Mouse (Mus musculus) thymus, adult 2 months (tissue): ENCODE data around the gene Khk. TPM values are rescaled to one million over a fixed set of nuclear protein-coding genes. Genes with fewer than 3 reads are reported as not detected.

ENCODE experiments used
- DNase-seq: peaks from one replicate; pipeline ENCODE4 v3.0.0; 2021
- H3K27ac ChIP-seq: fragments of 200-500 bp; 2 replicates; pipeline ENCODE4 v1.5.1; 2012; ENCODE audit warnings: low read length, control low read depth; ENCODE audit not compliant: control insufficient read depth, insufficient read depth
- H3K27me3 ChIP-seq: fragments of 200-500 bp; 2 replicates; pipeline ENCODE4 v1.6.1; 2012; ENCODE audit warnings: mild to moderate bottlenecking, low read length, moderate library complexity, mixed read lengths; ENCODE audit not compliant: control insufficient read depth, insufficient read depth
- H3K36me3 ChIP-seq: fragments of 200-500 bp; 2 replicates; pipeline ENCODE4 v1.6.1; 2012; ENCODE audit warnings: mild to moderate bottlenecking, low read length, moderate library complexity; ENCODE audit not compliant: control insufficient read depth, insufficient read depth
- H3K4me1 ChIP-seq: fragments of 200-500 bp; replicated peaks from 2 replicates; pipeline ENCODE4 v1.6.1; 2012; ENCODE audit warnings: low read length; ENCODE audit not compliant: control insufficient read depth, insufficient read depth
- H3K4me3 ChIP-seq: fragments of 200-500 bp; 2 replicates; pipeline ENCODE4 v1.5.1; 2012; ENCODE audit warnings: mild to moderate bottlenecking, low read length, control low read depth, moderate library complexity; ENCODE audit not compliant: control insufficient read depth, insufficient read depth
- CTCF ChIP-seq: fragments of 200-500 bp; IDR thresholded peaks from 2 replicates; pipeline ENCODE4 v1.5.1; 2012; ENCODE audit warnings: mild to moderate bottlenecking, control low read depth, low read length, moderate library complexity, borderline replicate concordance; ENCODE audit not compliant: control insufficient read depth, poor library complexity, insufficient read depth; ENCODE audit errors: extremely low read depth
- POLR2A ChIP-seq: fragments of 200-500 bp; IDR thresholded peaks from 2 replicates; pipeline ENCODE4 v1.6.1; 2012; ENCODE audit warnings: mild to moderate bottlenecking, low read length, control low read depth, moderate library complexity; ENCODE audit not compliant: control insufficient read depth, poor library complexity, insufficient read depth; ENCODE audit errors: extremely low read depth
- WGBS: fragments of 180-500 bp; shearing (Covaris S2); methylation state at CpG from one replicate; pipeline ENCODE4 v1.1.7; 2018; 5-methylcytosine and 5-hydroxymethylcytosine counted together
- polyA plus RNA-seq: library from polyadenylated mRNA; depleted of rRNA; stranded (reverse); fragments of >200 nt; gene quantifications from 2 replicates; pipeline ENCODE4 v1.2.3, GENCODE M21; 2012

The Khk gene
- polyA plus RNA-seq, 1 experiment, result 32.0 TPM

DNA sequence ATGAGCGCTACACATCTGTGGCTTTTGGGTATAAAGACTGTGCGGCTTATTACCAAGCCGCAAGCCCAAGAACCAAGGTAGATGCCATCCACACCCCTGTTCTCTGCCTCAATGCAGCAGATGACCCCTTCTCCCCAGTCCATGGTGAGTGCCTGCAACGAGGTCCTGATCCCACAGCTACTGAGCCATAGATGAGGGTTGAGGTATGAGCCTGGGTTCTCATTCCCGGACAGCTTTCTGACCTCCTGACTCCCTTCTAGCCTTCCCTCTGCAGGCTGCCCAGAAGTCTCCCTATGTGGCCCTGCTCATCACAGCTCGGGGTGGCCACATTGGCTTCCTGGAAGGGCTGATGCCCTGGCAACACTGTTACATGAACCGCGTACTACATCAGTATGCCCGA, 33.3 kb downstream of the Khk start:
- Histone ChIP-seq H3K4me1 (peaks cover 26% of the 10 kb centered on the region), H3K4me3 (no peak overlapping the region), H3K36me3 (peaks cover 38% of the 10 kb centered on the region), H3K27me3 (no peaks in the 10 kb centered on the region), H3K27ac (no peak overlapping the region)
- WGBS, result 96% methylated on average over 9 of the region's 9 CpGs
- no peak for DNase-seq
- no peak for TF ChIP-seq CTCF
- no peak for TF ChIP-seq POLR2A

DNA sequence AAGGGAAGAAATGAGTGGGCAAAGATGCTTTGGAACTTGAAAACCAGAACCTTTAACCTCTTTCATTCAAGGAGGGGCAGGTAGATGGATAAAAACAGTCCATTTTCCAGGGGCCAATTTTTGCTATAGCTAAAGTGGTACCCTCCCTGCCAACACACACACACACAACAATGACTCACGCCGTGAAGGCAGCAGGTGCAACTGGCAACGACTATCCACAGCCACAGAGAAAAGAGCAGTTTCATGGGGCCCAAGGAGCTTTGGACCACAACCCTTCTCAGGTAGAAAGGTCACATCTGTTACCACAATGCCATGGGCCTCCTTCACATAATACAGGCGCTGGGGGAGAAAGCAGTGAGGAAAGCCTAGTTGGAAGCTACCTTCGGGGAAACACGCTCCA, 34.5 kb downstream of the Khk start:
- peaks cover 38% of the 10 kb centered on the region for H3K36me3 ChIP-seq
- H3K4me1 ChIP-seq, result peaks cover 23% of the 10 kb centered on the region
- WGBS, result 89% methylated on average over 6 of the region's 6 CpGs

DNA sequence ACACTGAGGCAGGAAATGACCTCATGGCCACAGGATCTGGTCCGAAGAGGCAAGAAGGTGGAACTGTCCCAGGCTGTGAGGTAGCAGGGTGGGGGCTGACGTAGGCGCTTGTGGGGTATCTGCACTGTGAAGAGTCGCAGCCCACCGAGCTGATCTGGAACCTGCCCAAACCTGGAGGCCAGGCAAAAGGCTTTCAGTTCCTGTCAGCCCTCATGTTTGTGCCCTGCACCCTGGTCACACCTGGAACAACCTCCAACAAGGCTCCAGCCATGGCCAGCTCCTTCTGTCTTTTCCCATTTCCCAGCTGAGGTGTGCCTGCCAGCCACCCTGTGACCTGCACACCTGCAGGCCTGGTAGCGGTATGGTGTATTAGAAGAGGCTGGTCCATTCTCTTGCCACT, 36.7 kb downstream of the Khk start:
- 83% methylated on average over 6 of the region's 6 CpGs for WGBS

More for the DNA sequence above, 34.5 kb downstream of the Khk start:
- no peak overlapping the region for H3K27ac ChIP-seq
- TF ChIP-seq POLR2A (no peak), CTCF (no peak)
- H3K4me3 ChIP-seq, result no peak overlapping the region
- no peaks in the 10 kb centered on the region for H3K27me3 ChIP-seq
- no peak for DNase-seq

DNA sequence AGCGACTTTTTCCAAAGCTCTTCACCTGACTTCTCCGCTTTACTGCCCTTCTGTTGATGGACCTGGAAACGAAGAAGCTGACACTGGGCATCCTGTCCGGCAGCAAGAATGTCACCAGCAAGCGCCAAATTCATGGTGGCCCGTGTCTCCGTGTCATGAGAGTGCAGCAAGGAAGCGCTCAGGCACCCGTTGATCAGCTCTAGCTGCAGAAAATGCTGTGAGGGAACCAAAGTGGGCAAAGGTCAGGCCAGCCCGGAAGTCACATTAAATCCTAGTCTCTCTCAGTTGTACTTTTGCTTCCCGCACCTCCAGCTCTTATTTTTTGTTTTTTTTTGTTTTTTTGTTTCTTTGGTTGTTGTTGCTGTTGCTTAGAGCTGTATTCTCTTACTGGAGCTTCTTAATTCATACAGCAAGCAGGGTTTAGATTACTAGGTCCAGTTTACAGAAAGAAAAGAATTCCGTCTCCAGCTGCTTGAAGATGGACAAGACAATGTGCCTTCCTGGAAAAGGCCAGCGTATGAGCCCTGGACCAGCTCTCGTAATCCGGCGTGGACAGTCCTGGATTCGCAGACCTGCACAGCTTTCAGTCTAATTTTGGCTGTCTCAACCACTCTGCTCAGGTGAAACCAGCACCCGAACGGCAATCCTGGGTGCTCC, 38.1 kb downstream of the Khk start:
- WGBS, result 34% methylated on average over 19 of the region's 19 CpGs

More for the DNA sequence above, 36.7 kb downstream of the Khk start:
- TF ChIP-seq CTCF, result no peak
- no peak for TF ChIP-seq POLR2A
- Histone ChIP-seq H3K4me1 (peaks cover 25% of the 10 kb centered on the region), H3K36me3 (peaks cover 38% of the 10 kb centered on the region), H3K27me3 (no peaks in the 10 kb centered on the region), H3K4me3 (no peak overlapping the region), H3K27ac (no peak overlapping the region)
- no peak for DNase-seq

DNA sequence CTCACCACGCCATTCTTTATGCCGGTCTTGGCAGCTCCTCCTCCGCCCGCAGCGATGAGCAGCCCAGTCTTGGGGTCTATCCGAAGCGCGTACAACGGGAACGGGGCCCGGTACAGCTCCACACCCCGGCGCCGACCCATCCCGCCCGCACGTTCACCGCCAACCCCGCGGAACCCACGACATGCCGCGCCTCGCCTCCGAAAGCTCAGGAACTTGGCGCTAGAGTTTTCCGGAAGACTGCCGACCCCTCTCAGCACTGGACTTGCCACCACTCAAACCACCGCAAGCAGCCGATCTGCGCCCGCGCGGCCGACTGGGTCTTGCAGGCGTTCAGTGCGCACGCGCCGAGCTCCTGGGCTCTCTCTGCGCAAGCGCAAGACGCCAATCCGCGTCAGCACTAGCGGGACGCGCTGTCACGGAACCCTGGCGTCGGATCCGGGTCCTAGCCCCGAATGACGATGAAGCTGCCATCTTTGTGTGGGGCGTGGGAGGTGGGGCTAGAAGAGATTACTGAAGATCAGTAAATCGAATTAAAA, 38.8 kb downstream of the Khk start, which contains the start of gene Preb:
Preb (minus strand) TSS at position 396 of the 536 bp plus-strand sequence.
- Histone ChIP-seq H3K27ac (no peak within 1 kb of the TSS; the same call in 1 of the 2 replicates), H3K36me3 (peaks cover 22% of the 10 kb centered on the region), H3K4me3 (peak within 1 kb of the TSS; percentile 66), H3K4me1 (peaks cover 25% of the 10 kb centered on the region), H3K27me3 (no peaks in the 10 kb centered on the region)
- TF ChIP-seq POLR2A (peak; percentile 93), CTCF (peak; percentile 64; the same call in 1 of the 2 replicates)
- WGBS, result under 1% methylated on average over 56 of the region's 56 CpGs
- peak; percentile 98 for DNase-seq

More for the DNA sequence above, 38.1 kb downstream of the Khk start:
- TF ChIP-seq CTCF (no peak), POLR2A (no peak)
- Histone ChIP-seq H3K27me3 (no peaks in the 10 kb centered on the region), H3K4me1 (peaks cover 25% of the 10 kb centered on the region), H3K4me3 (peak overlapping the region; percentile 66), H3K27ac (no peak overlapping the region), H3K36me3 (peaks cover 29% of the 10 kb centered on the region)
- no peak for DNase-seq

DNA sequence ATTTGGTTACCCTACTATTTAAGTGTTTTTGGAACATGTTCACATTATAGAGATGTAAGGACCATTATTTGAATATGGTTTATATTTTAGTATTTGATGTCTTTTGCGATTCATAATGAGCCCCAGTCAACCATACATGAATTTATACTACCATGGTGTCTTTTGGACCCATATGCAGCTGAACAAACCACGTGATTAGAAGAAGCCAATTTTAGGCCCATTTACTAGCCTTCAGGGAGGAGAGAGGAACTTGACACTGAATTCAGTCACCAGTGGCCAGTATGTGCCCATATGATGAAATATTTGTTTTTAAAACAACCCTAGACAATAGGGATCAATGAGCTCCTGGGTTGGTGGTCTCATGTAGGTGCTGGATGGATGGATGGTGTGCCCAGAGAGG, 39.6 kb downstream of the Khk start:
- no peak for DNase-seq
- 77% methylated on average over 2 of the region's 2 CpGs for WGBS
- H3K36me3 ChIP-seq, result peaks cover 14% of the 10 kb centered on the region; the same call in 1 of the 2 replicates
- no peak overlapping the region; the same call in 1 of the 2 replicates for H3K27ac ChIP-seq
- TF ChIP-seq POLR2A (no peak), CTCF (no peak)
- peaks cover 25% of the 10 kb centered on the region for H3K4me1 ChIP-seq
- H3K4me3 ChIP-seq, result no peak overlapping the region
- H3K27me3 ChIP-seq, result no peaks in the 10 kb centered on the region
